Mouse (Mus musculus): ENCODE data around the gene Fcgr3.

Gene Fcgr3

DNA sequence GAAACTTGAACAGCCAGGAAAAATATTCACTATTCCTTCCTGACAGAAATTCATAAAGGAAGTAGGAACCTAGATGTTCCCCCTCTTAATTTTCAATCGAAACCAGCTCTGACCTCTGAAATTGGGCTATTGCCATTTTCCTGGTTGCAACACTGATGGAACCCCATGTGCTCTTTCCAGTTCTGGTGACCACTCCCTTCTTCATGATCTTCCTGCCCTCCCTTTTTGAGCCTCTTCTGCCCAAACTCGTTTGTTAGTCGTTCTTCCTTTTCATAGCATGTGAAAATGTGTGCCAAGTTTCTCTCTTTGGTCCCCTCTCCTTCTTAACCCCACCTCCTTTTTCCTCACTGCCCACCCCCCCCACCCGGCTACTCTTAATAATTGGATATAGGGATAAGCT is 53.0 kb downstream of the Fcgr3 start:
- no peak for DNase-seq (ENCODE audit: low read depth, low spot score)

DNA sequence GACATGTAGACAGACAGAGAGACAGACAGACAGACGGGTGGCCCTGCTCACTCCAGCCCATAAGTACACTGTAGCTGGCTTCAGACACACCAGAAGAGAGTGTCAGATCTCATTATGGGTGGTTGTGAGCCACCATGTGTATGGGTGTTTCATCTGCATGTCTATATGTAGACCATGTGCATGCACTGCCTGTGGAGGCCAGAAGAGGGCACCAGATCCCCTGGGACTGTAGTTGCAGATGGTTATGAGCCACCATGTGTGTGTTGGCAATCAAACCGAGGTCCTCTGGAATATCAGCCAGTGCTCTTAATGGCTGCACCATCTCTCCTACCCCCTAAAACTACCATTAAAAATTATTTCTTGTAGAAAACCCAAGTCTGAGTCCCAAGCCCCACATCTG is 57.8 kb downstream of the Fcgr3 start:
- DNase-seq (ENCODE audit: low read depth, low spot score): no peak

DNA sequence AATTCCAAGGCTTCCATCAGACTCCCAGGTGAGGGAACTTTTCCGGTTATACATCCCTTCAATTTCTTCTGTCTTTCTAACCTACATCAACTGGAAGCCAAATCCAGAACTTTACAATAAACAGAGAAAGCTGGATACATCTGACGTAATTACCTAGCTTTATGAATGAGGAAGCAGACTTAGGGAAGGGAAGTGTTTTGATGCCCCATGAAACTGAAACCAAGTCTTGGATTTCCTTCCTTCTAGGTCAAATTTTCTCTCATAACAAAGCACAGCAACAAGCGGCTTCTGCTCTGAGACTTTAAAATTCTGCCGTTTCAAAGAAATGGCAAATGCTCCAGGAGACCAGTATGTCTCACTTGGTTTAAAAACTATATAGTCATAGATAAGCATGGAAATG is 58.4 kb downstream of the Fcgr3 start:
- no peak for DNase-seq (ENCODE audit: low read depth, low spot score)

DNA sequence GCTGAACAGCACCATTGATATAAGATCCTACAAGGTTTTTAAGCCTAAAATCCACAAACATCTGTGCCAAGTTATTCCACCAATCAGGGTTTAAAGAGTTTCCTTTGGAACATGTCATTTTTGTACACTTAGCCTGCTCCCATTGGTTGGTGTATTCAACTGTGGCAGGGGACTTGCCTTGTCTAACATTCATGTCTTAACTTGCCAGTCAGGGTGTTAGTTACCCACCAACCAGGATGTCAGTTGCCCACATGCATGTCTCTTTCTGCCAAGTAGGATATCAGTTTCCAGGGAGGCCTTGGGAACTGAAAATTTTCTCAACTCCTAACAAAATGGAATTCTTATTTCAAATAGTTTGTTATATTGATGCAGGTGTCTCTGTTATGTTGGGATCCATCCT is 59.1 kb downstream of the Fcgr3 start:
- no peak for DNase-seq (ENCODE audit: low read depth, low spot score)

DNA sequence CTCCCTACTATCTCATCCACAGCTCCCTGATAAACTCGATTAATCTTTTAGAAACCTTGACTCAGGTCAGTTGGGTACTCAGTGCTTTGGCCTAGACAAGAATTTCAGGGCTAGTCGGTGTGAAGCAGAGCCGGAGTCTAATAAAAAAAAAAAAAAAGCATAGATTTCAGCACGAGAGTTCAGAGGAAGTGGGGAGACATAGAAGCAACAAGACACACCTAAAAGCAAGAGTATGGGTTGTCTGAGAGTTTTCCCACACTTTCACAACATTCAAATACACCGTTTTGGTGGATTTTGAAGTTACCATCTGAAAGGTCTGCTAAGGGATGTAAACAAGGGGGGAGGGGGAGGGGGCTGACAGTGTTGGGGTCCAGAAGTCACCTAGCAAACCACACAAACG is 59.7 kb downstream of the Fcgr3 start:
- no peak for DNase-seq (ENCODE audit: low read depth, low spot score)

Data from c-Kit-negative CD71-positive TER-119-positive erythroid progenitor cells, embryonic 14.5 days (primary cell).